ENCODE assay signal across 23 mouse cellular contexts in the genomic region with DNA sequence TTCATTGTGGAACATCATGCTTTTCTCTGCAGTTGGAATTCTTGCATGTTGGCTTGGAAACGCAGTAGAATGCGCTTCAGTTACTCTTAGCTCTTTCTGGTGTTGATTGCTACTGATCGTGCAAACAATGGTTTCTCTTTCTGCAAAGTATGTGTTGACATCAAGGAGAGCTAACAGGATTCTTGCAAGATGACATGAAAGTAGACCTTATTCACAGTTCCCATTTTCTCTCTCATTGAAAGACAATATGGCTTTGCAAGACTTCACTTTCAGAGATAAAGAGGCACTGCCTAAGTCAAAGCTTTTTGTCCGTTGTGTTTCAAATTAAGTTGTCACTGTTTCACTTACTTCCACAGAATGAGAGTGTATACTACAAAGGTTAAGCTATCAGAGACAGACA.
A peak's percentile ranks its signal among the peaks of the same experiment; 100 is the strongest.
DNase-seq lines count a peak whose midpoint lies in the region; ATAC-seq and TF ChIP-seq lines count a peak whose summit lies in the region.
"Had no signal": no experiment of that assay in that cellular context is flagged by ENCODE, and none has a peak within 500 bp of the region (broad histone marks: within the 10 kb centered on the region; RNA-seq: fewer than 3 reads in every experiment).

No protein-coding gene starts in this region.

- H3K9me3 ChIP-seq in CH12.LX (replicated peaks; ENCODE audit: low read length), result no peaks in the 10 kb centered on the region
- no peaks in the 10 kb centered on the region for H3K9me3 ChIP-seq in forebrain, embryonic 11.5 days (ENCODE audit: control insufficient read depth, low read length)
- H3K9me3 ChIP-seq: embryonic facial prominence, embryonic 10.5 days; embryonic facial prominence, embryonic 12.5 days; forebrain, embryonic 12.5 days; G1E had no signal

- dilution Hi-C loops in CH12.LX (cut with MboI; ENCODE audit: extremely low pct_ligation_motif_present, extremely low pct_unique_long_range_greater_than_20kb, low sequenced_read_pairs), result no loop called here

- H3K9ac ChIP-seq in CH12.LX (ENCODE audit: insufficient read depth, low read depth), result no peak overlapping the region
- no peak overlapping the region for H3K9ac ChIP-seq in forebrain, embryonic 11.5 days (ENCODE audit: low read length)
- H3K9ac ChIP-seq: embryonic facial prominence, embryonic 12.5 days; forebrain, embryonic 12.5 days had no signal

- TF ChIP-seq CTCF in CH12.LX (conservative IDR thresholded peaks at IDR 0.05 in 1 of 2, IDR thresholded peaks at IDR 0.05 in 1 of 2; ENCODE audit: low read depth in 2 of 2, low read length in 2 of 2), result no peak

- no peaks in the 10 kb centered on the region for H3K27me3 ChIP-seq in CH12.LX (replicated peaks)
- no peaks in the 10 kb centered on the region for H3K27me3 ChIP-seq in splenic B cell, adult 2 months (ENCODE audit: control insufficient read depth, insufficient read depth, low read length, poor library complexity, severe bottlenecking)
- no peaks in the 10 kb centered on the region for H3K27me3 ChIP-seq in forebrain, embryonic 11.5 days (ENCODE audit: control insufficient read depth, insufficient read depth, low read length)
- H3K27me3 ChIP-seq: embryonic facial prominence, embryonic 12.5 days; forebrain, embryonic 12.5 days; Patski had no signal

- H3K27ac ChIP-seq in CH12.LX (ENCODE audit: insufficient read depth, low read depth), result 0 out of 2 replicates have a peak overlapping the region, but pooled peaks have one; percentile 34
- no peak overlapping the region for H3K27ac ChIP-seq in forebrain, embryonic 11.5 days (ENCODE audit: low read depth, low read length)
- H3K27ac ChIP-seq: embryonic facial prominence, embryonic 10.5 days; embryonic facial prominence, embryonic 12.5 days; forebrain, embryonic 12.5 days had no signal

- DNase-seq in embryo, embryonic 9.5 days (ENCODE audit: extremely low spot score), result peak; percentile 9
- no peak for DNase-seq in embryo, embryonic 10 days (ENCODE audit: low spot score)
- DNase-seq in CH12.LX (ENCODE audit: extremely low read depth), result no peak
- peak; percentile 59 for DNase-seq in R1 (ENCODE audit: low read depth, low spot score)
- peak; percentile 50 for DNase-seq in splenic B cell, adult 2 months (ENCODE audit: low read depth, low spot score)
- DNase-seq in forebrain, embryonic 11.5 days (ENCODE audit: low spot score), result no peak
- no peak for DNase-seq in frontal cortex, adult 2 months (ENCODE audit: extremely low spot score in 1 of 2, low spot score in 1 of 2)
- DNase-seq: adrenal gland, adult 2 months; adrenal gland, postnatal 14 days; adrenal gland, postnatal 36 days; cerebellum, adult 11-12 months; cerebellum, adult 2 months; cerebellum, adult 9-10 months; cerebellum, postnatal 10 days; cerebellum, postnatal 25 days had no signal

- H3K4me3 ChIP-seq in CH12.LX (replicated peaks in 1 of 3; ENCODE audit: low read depth in 2 of 3, low read length in 2 of 3, poor library complexity in 1 of 3), result no peak overlapping the region
- no peak overlapping the region for H3K4me3 ChIP-seq in forebrain, embryonic 11.5 days (ENCODE audit: low read depth, low read length)
- H3K4me3 ChIP-seq: embryonic facial prominence, embryonic 10.5 days; embryonic facial prominence, embryonic 12.5 days; forebrain, embryonic 12.5 days had no signal

- H3K79me2 ChIP-seq in CH12.LX (replicated peaks; ENCODE audit: control insufficient read depth, extremely low read depth, insufficient read depth, poor library complexity, severe bottlenecking), result no peaks in the 10 kb centered on the region

- H3K4me2 ChIP-seq in CH12.LX (ENCODE audit: insufficient read depth, low read depth, poor library complexity, severe bottlenecking), result peak overlapping the region; percentile 45; the same call in 1 of the 2 replicates
- no peak overlapping the region for H3K4me2 ChIP-seq in forebrain, embryonic 11.5 days (ENCODE audit: low read depth, low read length, severe bottlenecking)
- H3K4me2 ChIP-seq: embryonic facial prominence, embryonic 12.5 days; forebrain, embryonic 12.5 days had no signal

- peaks cover 11 to 30% of the 10 kb centered on the region in 2 experiments for H3K36me3 ChIP-seq in CH12.LX (replicated peaks in 1 of 2; ENCODE audit: control insufficient read depth in 1 of 2, insufficient read depth in 1 of 2, low read length in 1 of 2)
- H3K36me3 ChIP-seq in splenic B cell, adult 2 months (ENCODE audit: control insufficient read depth, insufficient read depth, low read length, poor library complexity, severe bottlenecking), result no peaks in the 10 kb centered on the region; the same call in none of the 2 replicates
- no peaks in the 10 kb centered on the region for H3K36me3 ChIP-seq in forebrain, embryonic 11.5 days (ENCODE audit: control insufficient read depth, insufficient read depth, low read length)
- H3K36me3 ChIP-seq: embryonic facial prominence, embryonic 10.5 days; embryonic facial prominence, embryonic 12.5 days; forebrain, embryonic 12.5 days; G1E had no signal

- ATAC-seq in forebrain, embryonic 11.5 days (replicated peaks; ENCODE audit: low FRiP score), result no peak
- ATAC-seq: activated CD4-positive, CD25-positive, alpha-beta regulatory T cell, adult 4 months; forebrain, embryonic 14.5 days; forebrain, embryonic 16.5 days; Patski had no signal

- no peak for TF ChIP-seq RAD21 in CH12.LX (IDR thresholded peaks at IDR 0.05; ENCODE audit: low read depth, low read length)

- in situ Hi-C loops in CH12.LX (cut with MboI; ENCODE audit: low pct_ligation_motif_present, low pct_unique_long_range_greater_than_20kb, low sequenced_read_pairs), result no loop called here

- WGBS in forebrain, embryonic 11.5 days, result 82% methylated on average over 4 of the region's 4 CpGs

- no peak for TF ChIP-seq POLR2A in CH12.LX (IDR thresholded peaks at IDR 0.05; ENCODE audit: low read depth, low read length)

- H3K4me1 ChIP-seq in CH12.LX (ENCODE audit: control insufficient read depth in 1 of 2, insufficient read depth in 2 of 2), result peaks cover 9 to 74% of the 10 kb centered on the region in 2 experiments
- no peaks in the 10 kb centered on the region for H3K4me1 ChIP-seq in forebrain, embryonic 11.5 days (replicated peaks; ENCODE audit: control insufficient read depth, insufficient read depth, low read length)
- H3K4me1 ChIP-seq: embryonic facial prominence, embryonic 10.5 days; embryonic facial prominence, embryonic 12.5 days; forebrain, embryonic 12.5 days had no signal

- TF ChIP-seq EP300 in CH12.LX (IDR thresholded peaks at IDR 0.05; ENCODE audit: low read length), result peak; percentile 53; the same call in 1 of the 2 replicates

TF ChIP-seq in CH12.LX, 34 proteins besides CTCF, POLR2A, EP300 and RAD21:
- TF ChIP-seq USF2 (conservative IDR thresholded peaks at IDR 0.05; ENCODE audit: low read depth, low read length) (no peak), IRF4 (IDR thresholded peaks at IDR 0.05; ENCODE audit: low read depth, low read length) (peak; percentile 62), KAT2A (IDR thresholded peaks at IDR 0.05; ENCODE audit: insufficient replicate concordance, low read length) (no peak)

Comparison
In these comparisons a context has a peak if more than half of its experiments do, and no peak if none do; other contexts are left out.
1. DNase-seq: peak in embryo, embryonic 9.5 days (single experiment), R1 (single experiment) and splenic B cell, adult 2 months (single experiment); none in embryo, embryonic 10 days (single experiment), CH12.LX (single experiment), forebrain, embryonic 11.5 days (single experiment) and frontal cortex, adult 2 months (0 of 2).